Mouse (Mus musculus) intestine, embryonic 14.5 days (tissue): ENCODE measurements at regions not wholly inside any gene's neighbourhood (a gene's known extent, or its start where the extent isn't known, plus 50 kb on each side); places are given as distances from the start of the nearest gene placed in this dataset.

Experiments
- ATAC-seq: fragments of 200-750 bp; cut with Nextera tagmentation; replicated peaks from 2 replicates; pipeline ENCODE4 v1.8.0; 2017; ENCODE audit warnings: low read depth, moderate number of reproducible peaks, moderate TSS enrichment, moderate library complexity; ENCODE audit not compliant: low FRiP score, low TSS enrichment
- DNase-seq: peaks from one replicate; pipeline ENCODE4 v3.0.0-alpha.2; 2018; ENCODE audit warnings: low spot score
- H3K27ac ChIP-seq: fragments of 300-500 bp; sonication (generic); 2 replicates; pipeline ENCODE4 v1.5.1; 2014; ENCODE audit warnings: low read depth, mild to moderate bottlenecking, control low read depth
- H3K27me3 ChIP-seq: fragments of 300-500 bp; sonication (generic); replicated peaks from 2 replicates; pipeline ENCODE4 v1.6.1; 2014; ENCODE audit warnings: low read length, control low read depth; ENCODE audit not compliant: control insufficient read depth, insufficient read depth
- H3K36me3 ChIP-seq: fragments of 300-500 bp; sonication (generic); 2 replicates; pipeline ENCODE4 v1.6.1; 2014; ENCODE audit warnings: low read length, control low read depth; ENCODE audit not compliant: control insufficient read depth, insufficient read depth
- H3K4me1 ChIP-seq: fragments of 300-500 bp; sonication (generic); replicated peaks from 2 replicates; pipeline ENCODE4 v1.6.1; 2014; ENCODE audit warnings: low read length, control low read depth, mixed read lengths; ENCODE audit not compliant: control insufficient read depth, insufficient read depth
- H3K4me2 ChIP-seq: fragments of 300-500 bp; sonication (generic); 2 replicates; pipeline ENCODE4 v1.6.1; 2014; ENCODE audit warnings: low read length
- H3K4me3 ChIP-seq: fragments of 300-500 bp; sonication (generic); 2 replicates; pipeline ENCODE4 v1.5.1; 2014; ENCODE audit warnings: low read depth, low read length, control low read depth, mixed read lengths
- H3K9ac ChIP-seq: fragments of 300-500 bp; sonication (generic); 2 replicates; pipeline ENCODE4 v1.6.1; 2014; ENCODE audit warnings: mild to moderate bottlenecking, low read length
- H3K9me3 ChIP-seq: fragments of 300-500 bp; sonication (generic); 2 replicates; pipeline ENCODE4 v1.6.1; 2016; ENCODE audit warnings: low read length, control low read depth; ENCODE audit not compliant: control insufficient read depth
- WGBS: fragments of 180-500 bp; shearing (Covaris S2); extraction: QIAGEN DNeasy Blood & Tissue Kit; methylation state at CpG from one replicate; pipeline ENCODE4 v1.1.7; 2014; 5-methylcytosine and 5-hydroxymethylcytosine counted together

DNA sequence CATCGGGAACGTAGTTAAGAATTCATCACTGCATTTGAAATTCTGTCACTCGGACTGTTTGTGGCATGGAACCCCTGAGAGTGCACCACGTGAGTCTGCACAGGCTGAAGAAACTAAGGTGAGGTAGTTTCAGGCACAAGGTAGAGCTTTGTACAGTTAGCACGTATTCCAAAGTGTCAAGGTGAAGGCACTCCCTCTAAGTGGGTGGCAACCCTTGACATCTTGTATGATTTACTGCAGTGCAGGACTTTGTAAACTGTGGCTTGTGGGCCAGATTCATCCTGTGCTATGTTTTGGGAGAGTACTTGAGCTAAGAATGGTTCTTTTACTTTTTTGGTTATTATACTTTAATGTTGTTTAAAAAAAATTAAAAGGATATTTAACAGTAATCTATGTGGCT, 133.1 kb downstream of the Ppp4r2 start:
- Histone ChIP-seq H3K27me3 (no peaks in the 10 kb centered on the region), H3K4me3 (no peak overlapping the region), H3K36me3 (no peaks in the 10 kb centered on the region), H3K27ac (no peak overlapping the region), H3K9ac (no peak overlapping the region), H3K9me3 (no peaks in the 10 kb centered on the region), H3K4me1 (0 out of 2 replicates have a peak, but pooled peaks cover 1% of the 10 kb centered on the region), H3K4me2 (no peak overlapping the region)
- 69% methylated on average over 5 of the region's 5 CpGs for WGBS
- DNase-seq (no peak), ATAC-seq (0 out of 2 replicates have a peak, but pooled peaks have one; percentile 55)

DNA sequence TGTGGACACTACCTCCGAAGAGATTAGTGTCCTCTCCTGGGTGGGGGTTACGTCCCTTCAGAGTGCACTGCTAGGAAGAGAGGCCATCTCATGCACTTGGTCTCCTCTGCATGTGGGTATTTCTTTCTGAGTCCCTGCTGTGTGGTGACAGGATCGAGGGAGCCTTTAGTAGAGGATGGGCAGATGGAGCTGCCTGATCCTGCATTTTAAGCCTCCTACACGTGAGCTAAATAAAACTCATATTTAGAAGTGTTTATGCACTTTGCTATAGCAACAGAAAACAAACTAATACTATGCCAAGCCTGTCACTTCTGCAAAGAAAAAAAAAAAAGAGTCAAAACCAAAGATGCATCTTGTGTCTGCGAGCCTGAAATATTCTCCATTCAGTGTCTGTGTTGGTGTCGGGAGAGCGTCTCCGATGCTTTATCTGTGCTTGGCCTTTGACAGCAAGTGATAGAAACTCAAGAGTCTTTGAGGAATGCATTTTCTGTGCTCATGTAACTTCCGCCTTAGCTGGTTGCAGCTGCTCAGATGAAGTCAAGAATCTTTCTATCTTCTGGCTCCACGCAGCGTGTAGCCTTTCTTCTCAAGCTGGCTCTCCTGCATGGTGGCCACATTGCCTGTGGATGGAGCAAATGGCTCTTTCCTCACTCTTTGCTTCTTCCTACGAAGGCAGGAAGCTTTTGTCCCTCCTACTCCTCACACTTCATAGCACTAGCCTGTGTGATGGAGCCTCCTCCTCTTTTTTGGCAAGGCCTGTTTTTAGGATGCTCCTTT, 134.8 kb downstream of the Ppp4r2 start:
- Histone ChIP-seq H3K4me3 (no peak overlapping the region), H3K27me3 (no peaks in the 10 kb centered on the region), H3K27ac (no peak overlapping the region), H3K4me2 (no peak overlapping the region), H3K4me1 (0 out of 2 replicates have a peak, but pooled peaks cover 3% of the 10 kb centered on the region), H3K9me3 (no peaks in the 10 kb centered on the region), H3K9ac (no peak overlapping the region), H3K36me3 (no peaks in the 10 kb centered on the region)
- ATAC-seq (no peak), DNase-seq (no peak)
- WGBS: 80% methylated on average over 12 of the region's 12 CpGs

DNA sequence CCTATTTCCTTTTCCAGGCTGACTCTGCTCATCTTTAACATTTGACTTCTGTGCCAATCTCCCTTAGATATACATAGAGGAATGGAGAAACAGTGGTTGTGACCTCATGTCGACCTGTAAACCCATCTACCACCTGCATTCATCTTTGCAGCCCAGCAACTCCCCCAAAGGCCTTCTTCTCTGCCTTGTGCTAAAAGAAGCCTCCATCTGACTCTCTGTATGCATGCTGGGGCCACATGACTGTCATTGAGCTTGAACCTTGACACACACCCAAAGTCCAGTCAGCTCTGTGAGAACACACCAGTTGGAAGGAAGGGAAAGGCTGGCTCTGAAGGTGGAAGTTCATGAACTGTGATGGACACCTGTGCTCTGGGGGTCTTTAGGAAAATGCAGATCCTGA, 135.5 kb downstream of the Ppp4r2 start:
- H3K27me3 ChIP-seq: no peaks in the 10 kb centered on the region
- no peak for ATAC-seq

DNA sequence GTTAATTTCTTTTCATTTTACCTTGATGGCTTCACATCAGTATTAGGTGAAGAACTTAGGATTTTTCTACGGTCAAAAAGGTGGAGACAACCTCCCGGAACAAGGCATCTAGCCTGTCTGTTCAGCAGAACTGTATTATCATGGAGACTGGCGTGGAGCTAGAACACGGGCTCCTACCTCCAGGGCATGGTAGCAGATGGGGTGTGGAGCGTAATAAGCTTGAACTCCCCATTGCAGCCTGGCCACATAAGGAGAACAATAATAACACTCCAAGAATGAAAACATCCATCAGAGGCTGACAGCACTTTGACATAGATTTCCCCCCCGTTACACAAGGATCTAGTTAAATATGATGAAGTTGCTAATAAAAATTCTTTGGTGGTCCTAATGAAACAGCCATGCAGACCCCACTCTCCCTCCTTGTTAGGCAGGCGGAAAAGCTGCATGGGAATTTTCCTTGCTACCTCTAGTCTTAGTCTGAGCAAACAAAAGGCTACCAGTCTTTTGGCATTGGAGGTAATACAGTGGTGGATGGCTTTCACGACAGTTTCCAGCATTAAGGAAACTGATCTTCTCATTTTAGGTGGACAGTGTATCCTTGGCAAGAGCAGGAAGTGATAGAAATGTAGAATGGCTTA, 137.5 kb downstream of the Ppp4r2 start:
- no peaks in the 10 kb centered on the region for H3K9me3 ChIP-seq
- DNase-seq (no peak), ATAC-seq (no peak)
- peaks cover 6% of the 10 kb centered on the region; the same call in 1 of the 2 replicates for H3K4me1 ChIP-seq
- no peaks in the 10 kb centered on the region for H3K36me3 ChIP-seq
- H3K27me3 ChIP-seq: no peaks in the 10 kb centered on the region
- H3K9ac ChIP-seq: no peak overlapping the region
- WGBS: 75% methylated on average over 8 of the region's 8 CpGs
- no peak overlapping the region for H3K27ac ChIP-seq
- no peak overlapping the region for H3K4me2 ChIP-seq
- no peak overlapping the region for H3K4me3 ChIP-seq

More for the DNA sequence above, 135.5 kb downstream of the Ppp4r2 start:
- 73% methylated on average over 1 of the region's 1 CpGs for WGBS
- no peak overlapping the region for H3K9ac ChIP-seq
- H3K36me3 ChIP-seq: no peaks in the 10 kb centered on the region
- DNase-seq: no peak
- H3K9me3 ChIP-seq: no peaks in the 10 kb centered on the region
- H3K4me2 ChIP-seq: no peak overlapping the region
- 0 out of 2 replicates have a peak, but pooled peaks cover 3% of the 10 kb centered on the region for H3K4me1 ChIP-seq
- no peak overlapping the region for H3K27ac ChIP-seq
- no peak overlapping the region for H3K4me3 ChIP-seq

DNA sequence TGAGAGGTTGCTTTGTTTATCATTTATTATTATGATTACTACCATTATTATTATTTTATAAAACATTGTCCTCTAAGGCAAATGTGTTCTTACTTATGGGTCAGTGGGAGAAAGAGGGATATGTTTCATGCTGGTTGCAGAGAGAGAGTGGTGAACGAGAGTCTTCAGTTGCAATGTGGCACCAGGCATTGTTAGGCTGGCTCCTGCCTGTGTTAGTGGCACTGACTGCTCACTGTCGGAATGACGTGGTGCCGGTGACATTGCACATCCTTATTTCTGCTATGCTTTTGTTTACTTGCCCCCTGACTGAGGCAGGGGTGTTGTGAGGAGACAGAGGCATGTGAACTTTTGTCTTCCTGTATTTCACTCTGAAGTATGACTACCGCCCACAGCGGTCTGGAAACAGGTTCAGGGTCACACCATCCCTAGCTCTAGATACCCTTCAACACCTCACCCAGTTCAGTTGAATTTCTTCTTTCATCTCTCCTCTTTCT, 138.1 kb downstream of the Ppp4r2 start:
- peaks cover 11% of the 10 kb centered on the region; the same call in 1 of the 2 replicates for H3K4me1 ChIP-seq
- H3K27ac ChIP-seq: no peak overlapping the region
- no peak for DNase-seq
- 48% methylated on average over 6 of the region's 6 CpGs for WGBS
- H3K9me3 ChIP-seq: no peaks in the 10 kb centered on the region
- H3K36me3 ChIP-seq: no peaks in the 10 kb centered on the region
- no peak for ATAC-seq
- H3K9ac ChIP-seq: no peak overlapping the region
- no peak overlapping the region for H3K4me2 ChIP-seq
- H3K4me3 ChIP-seq: no peak overlapping the region
- no peaks in the 10 kb centered on the region for H3K27me3 ChIP-seq

DNA sequence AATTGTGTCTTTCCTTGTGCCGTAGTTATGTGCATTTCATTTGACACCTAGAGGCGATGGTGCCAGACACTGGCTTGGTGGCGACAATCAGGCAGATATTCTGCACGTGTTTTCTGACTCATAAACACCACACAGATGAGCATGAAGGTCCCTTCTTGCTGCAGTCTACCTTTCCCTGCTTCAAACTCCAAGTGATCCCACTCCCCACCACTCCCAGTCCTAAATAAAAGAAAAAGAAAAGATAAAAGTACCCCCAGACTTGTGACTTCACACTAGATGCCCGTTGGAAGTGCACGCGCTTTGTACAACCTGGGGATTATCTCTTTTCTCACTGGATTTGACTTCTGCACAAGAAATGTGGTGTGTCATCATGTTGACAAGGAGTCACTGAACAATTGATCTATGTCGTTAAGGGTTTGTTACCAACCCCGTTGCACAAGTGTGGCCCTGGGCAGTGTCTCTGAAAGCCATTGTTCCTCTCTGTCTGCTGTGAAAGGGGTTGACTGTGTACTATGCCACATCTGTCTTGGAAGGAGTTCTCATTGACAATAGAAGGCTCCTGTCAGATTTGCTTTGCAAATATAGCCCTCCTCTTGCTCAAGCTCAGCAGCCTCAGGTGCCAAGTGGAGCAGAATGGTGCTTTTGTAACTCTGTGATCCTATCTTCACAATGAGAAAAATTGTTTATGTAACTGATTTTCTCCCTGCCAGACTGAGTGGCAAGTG, 140.1 kb downstream of the Ppp4r2 start:
- no peaks in the 10 kb centered on the region for H3K9me3 ChIP-seq
- ATAC-seq (no peak), DNase-seq (no peak)
- H3K4me3 ChIP-seq: no peak overlapping the region
- no peaks in the 10 kb centered on the region for H3K36me3 ChIP-seq
- no peak overlapping the region for H3K9ac ChIP-seq
- H3K27me3 ChIP-seq: no peaks in the 10 kb centered on the region
- no peak overlapping the region for H3K27ac ChIP-seq
- no peak overlapping the region for H3K4me2 ChIP-seq
- WGBS: 83% methylated on average over 9 of the region's 9 CpGs
- H3K4me1 ChIP-seq: peaks cover 21% of the 10 kb centered on the region

DNA sequence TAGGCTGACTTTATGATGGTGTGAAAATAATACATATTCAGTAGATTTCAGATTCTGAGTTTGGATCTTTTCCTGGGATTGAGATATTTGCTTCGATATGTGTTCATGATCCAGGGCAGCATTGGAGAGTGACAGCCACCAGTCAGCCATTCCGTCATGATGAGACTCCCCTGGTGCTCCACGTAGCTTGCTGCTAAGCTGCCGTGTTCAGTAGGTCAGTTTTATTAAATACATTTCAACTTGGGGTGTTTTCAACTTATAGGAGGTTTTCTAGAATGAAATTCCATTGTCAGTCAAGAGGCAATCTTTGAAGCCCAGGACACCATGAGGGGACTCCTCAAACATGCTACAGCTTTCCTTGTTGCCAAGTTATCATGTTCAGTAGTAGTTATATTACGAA, 141.3 kb downstream of the Ppp4r2 start:
- no peak overlapping the region for H3K4me3 ChIP-seq
- H3K4me1 ChIP-seq: peaks cover 21% of the 10 kb centered on the region
- no peak for ATAC-seq
- H3K9ac ChIP-seq: no peak overlapping the region
- H3K27ac ChIP-seq: no peak overlapping the region
- H3K27me3 ChIP-seq: no peaks in the 10 kb centered on the region
- 97% methylated on average over 5 of the region's 5 CpGs for WGBS
- H3K36me3 ChIP-seq: no peaks in the 10 kb centered on the region
- H3K4me2 ChIP-seq: no peak overlapping the region
- no peaks in the 10 kb centered on the region for H3K9me3 ChIP-seq
- no peak for DNase-seq

DNA sequence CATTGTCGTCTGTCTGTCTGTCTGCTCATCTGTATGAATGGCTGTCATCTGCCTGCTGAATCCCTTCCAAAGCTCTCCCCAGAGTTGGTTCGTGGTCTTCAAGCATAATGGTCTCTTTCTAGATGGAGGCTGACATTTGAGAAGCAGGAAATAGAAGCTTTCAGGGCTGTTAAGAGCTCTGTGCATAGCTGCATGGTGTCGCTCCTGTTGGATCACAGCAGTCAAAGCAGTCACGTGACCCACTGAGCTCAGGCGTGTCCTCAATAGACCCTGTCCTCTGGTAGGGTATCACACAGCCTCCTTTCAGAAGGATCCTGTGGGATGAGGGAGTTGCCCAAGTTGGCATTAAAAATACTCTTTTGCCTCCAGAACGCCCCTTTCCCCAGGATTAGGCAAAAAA, 142.4 kb downstream of the Ppp4r2 start:
- Histone ChIP-seq H3K9ac (no peak overlapping the region), H3K4me3 (no peak overlapping the region), H3K4me1 (peaks cover 21% of the 10 kb centered on the region), H3K27ac (no peak overlapping the region), H3K9me3 (no peaks in the 10 kb centered on the region), H3K36me3 (no peaks in the 10 kb centered on the region), H3K27me3 (no peaks in the 10 kb centered on the region), H3K4me2 (no peak overlapping the region)
- 52% methylated on average over 6 of the region's 6 CpGs for WGBS
- DNase-seq (no peak), ATAC-seq (no peak)
